Mouse (Mus musculus) embryonic fibroblast, embryonic 13.5 days (primary cell): ENCODE data around the gene Hoxb5. TPM values are rescaled to one million over a fixed set of nuclear protein-coding genes. Genes with fewer than 3 reads are reported as not detected.

ENCODE experiments used
- H3K27ac ChIP-seq: 2 replicates; pipeline ENCODE4 v1.5.1; 2012; ENCODE audit warnings: low read length, control low read depth, inconsistent platforms; ENCODE audit not compliant: insufficient read depth
- H3K4me1 ChIP-seq: 2 replicates; pipeline ENCODE4 v1.6.1; 2011; ENCODE audit warnings: low read length; ENCODE audit not compliant: control insufficient read depth, insufficient read depth
- H3K4me3 ChIP-seq: 2 replicates; pipeline ENCODE4 v1.5.1; 2011; ENCODE audit warnings: mild to moderate bottlenecking, control low read depth, low read length; ENCODE audit not compliant: insufficient read depth
- CTCF ChIP-seq: IDR thresholded peaks from 2 replicates; pipeline ENCODE4 v1.5.1; 2011; ENCODE audit warnings: mild to moderate bottlenecking, control low read depth, low read length, moderate library complexity, borderline replicate concordance; ENCODE audit not compliant: insufficient read depth
- POLR2A ChIP-seq: IDR thresholded peaks from 2 replicates; pipeline ENCODE4 v1.6.1; 2011; ENCODE audit warnings: low read depth, mild to moderate bottlenecking, control low read depth, low read length, moderate library complexity
- polyA plus RNA-seq: library from polyadenylated mRNA; stranded (reverse); fragments of >200 nt; gene quantifications from 2 replicates; pipeline ENCODE4 v1.2.4, GENCODE M21; 2011; ENCODE audit warnings: low read depth; ENCODE audit not compliant: missing spikeins, insufficient read length

Hoxb5 gene
- polyA plus RNA-seq, 1 experiment = 4.1 TPM

- Histone ChIP-seq H3K4me1 (peaks cover 4% of the 10 kb centered on the region; the same call in 1 of the 2 replicates), H3K27ac (peak overlapping the region; percentile 91), H3K4me3 (no peak overlapping the region)
- TF ChIP-seq CTCF (no peak), POLR2A (peak; percentile 28; the same call in 1 of the 2 replicates)
Measured at GRCm38 (mm10) chr11:96349491-96350340, 46.6 kb downstream of the Hoxb5 start.

- Histone ChIP-seq H3K4me1 (peaks cover 4% of the 10 kb centered on the region; the same call in 1 of the 2 replicates), H3K4me3 (no peak within 1 kb of the TSS), H3K27ac (peak within 1 kb of the TSS; percentile 94)
- TF ChIP-seq CTCF = no peak
- no peak for TF ChIP-seq POLR2A
Measured at GRCm38 (mm10) chr11:96350341-96350624, 47.1 kb downstream of the Hoxb5 start, which contains the start of gene Hoxb2. Hoxb2 (plus strand) TSS chr11:96350525.

GRCm38 (mm10) chr11:96350791-96351190 is 47.7 kb downstream of the Hoxb5 start:
- no peak overlapping the region for H3K4me3 ChIP-seq
- TF ChIP-seq CTCF (no peak), POLR2A (no peak)
- peak overlapping the region; percentile 94 for H3K27ac ChIP-seq
- H3K4me1 ChIP-seq = peaks cover 4% of the 10 kb centered on the region; the same call in 1 of the 2 replicates

GRCm38 (mm10) chr11:96351312-96351711 is 48.2 kb downstream of the Hoxb5 start:
- H3K4me3 ChIP-seq = no peak overlapping the region
- H3K27ac ChIP-seq = peak overlapping the region; percentile 94
- peaks cover 4% of the 10 kb centered on the region; the same call in 1 of the 2 replicates for H3K4me1 ChIP-seq
- TF ChIP-seq CTCF (no peak), POLR2A (no peak)

- Histone ChIP-seq H3K4me1 (peaks cover 4% of the 10 kb centered on the region; the same call in 1 of the 2 replicates), H3K27ac (peak overlapping the region; percentile 94), H3K4me3 (peak overlapping the region; percentile 75)
- TF ChIP-seq POLR2A (peak; percentile 20; the same call in 1 of the 2 replicates), CTCF (no peak)
Measured at GRCm38 (mm10) chr11:96351831-96352230, 48.7 kb downstream of the Hoxb5 start.

- Histone ChIP-seq H3K4me1 (peaks cover 4% of the 10 kb centered on the region; the same call in 1 of the 2 replicates), H3K27ac (peak overlapping the region; percentile 94), H3K4me3 (peak overlapping the region; percentile 75)
- TF ChIP-seq CTCF (no peak), POLR2A (peak; percentile 41; the same call in 1 of the 2 replicates)
Measured at GRCm38 (mm10) chr11:96352691-96353521, 49.8 kb downstream of the Hoxb5 start.

- Histone ChIP-seq H3K4me1 (peaks cover 4% of the 10 kb centered on the region; the same call in 1 of the 2 replicates), H3K4me3 (peak overlapping the region; percentile 75), H3K27ac (peak overlapping the region; percentile 94)
- TF ChIP-seq CTCF (no peak), POLR2A (no peak)
Measured at GRCm38 (mm10) chr11:96353522-96353841, 50.3 kb downstream of the Hoxb5 start.

GRCm38 (mm10) chr11:96353939-96354338 is 50.8 kb downstream of the Hoxb5 start:
- peak overlapping the region; percentile 39 for H3K27ac ChIP-seq
- peaks cover 4% of the 10 kb centered on the region; the same call in 1 of the 2 replicates for H3K4me1 ChIP-seq
- peak overlapping the region; percentile 51 for H3K4me3 ChIP-seq
- TF ChIP-seq POLR2A (no peak), CTCF (no peak)

GRCm38 (mm10) chr11:96354376-96354775 is 51.2 kb downstream of the Hoxb5 start:
- no peak for TF ChIP-seq POLR2A
- no peak for TF ChIP-seq CTCF
- peak overlapping the region; percentile 51 for H3K4me3 ChIP-seq
- H3K4me1 ChIP-seq = peaks cover 4% of the 10 kb centered on the region; the same call in 1 of the 2 replicates
- H3K27ac ChIP-seq = peak overlapping the region; percentile 39

GRCm38 (mm10) chr11:96354801-96355311 is 51.7 kb downstream of the Hoxb5 start:
- Histone ChIP-seq H3K4me1 (peaks cover 4% of the 10 kb centered on the region; the same call in 1 of the 2 replicates), H3K27ac (peak overlapping the region; percentile 39; the same call in 1 of the 2 replicates), H3K4me3 (peak overlapping the region; percentile 51)
- no peak for TF ChIP-seq CTCF
- TF ChIP-seq POLR2A = no peak

Other genes starting within 250 kb of the Hoxb5 start
- gene Ube2z, start 237.9 kb upstream of the Hoxb5 start, polyA plus RNA-seq = 79.3 and 80.1 TPM in 2 replicates
- gene Atp5g1, start 227.7 kb upstream of the Hoxb5 start, polyA plus RNA-seq = 206 and 212 TPM in 2 replicates
- gene Calcoco2, start 191.4 kb upstream of the Hoxb5 start, polyA plus RNA-seq = not detected in 2 replicates
- not detected in 2 replicates for gene Ttll6, start 169.6 kb upstream of the Hoxb5 start, polyA plus RNA-seq
- not detected in 2 replicates for gene Hoxb13, start 109.0 kb upstream of the Hoxb5 start, polyA plus RNA-seq
- 43.5 and 51.7 TPM in 2 replicates for gene Hoxb9, start 31.9 kb upstream of the Hoxb5 start, polyA plus RNA-seq
- 11.7 and 20.1 TPM in 2 replicates for gene Hoxb8, start 21.4 kb upstream of the Hoxb5 start, polyA plus RNA-seq
- gene Hoxb7, start 16.7 kb upstream of the Hoxb5 start, polyA plus RNA-seq = 13.1 and 22.5 TPM in 2 replicates
- 9.6 and 14.1 TPM in 2 replicates for gene Hoxb6, start 10.9 kb upstream of the Hoxb5 start, polyA plus RNA-seq
- 8.3 and 10.4 TPM in 2 replicates for gene Hoxb4, start 14.9 kb downstream of the Hoxb5 start, polyA plus RNA-seq
- 19.1 and 21.9 TPM in 2 replicates for gene Hoxb3, start 20.0 kb downstream of the Hoxb5 start, polyA plus RNA-seq
- gene Hoxb2, start 47.2 kb downstream of the Hoxb5 start, polyA plus RNA-seq = 6.6 and 11.0 TPM in 2 replicates
- gene Hoxb1, start 62.4 kb downstream of the Hoxb5 start, polyA plus RNA-seq = not detected in 2 replicates
- 0.47 TPM in 1 of 2 replicates, not detected in the other for gene Skap1, start 161.3 kb downstream of the Hoxb5 start, polyA plus RNA-seq